Mouse (Mus musculus) midbrain, embryonic 16.5 days (tissue): ENCODE results near the gene Efcab2. TPM values are rescaled to one million over a fixed set of nuclear protein-coding genes. Genes with fewer than 3 reads are reported as not detected.

ENCODE experiments used
- ATAC-seq: fragments of 200-750 bp; cut with Nextera tagmentation; 2 replicates; pipeline ENCODE4 v1.8.0; 2017; ENCODE audit warnings: moderate TSS enrichment
- H3K27ac ChIP-seq: fragments of 300-500 bp; sonication (generic); 2 replicates; pipeline ENCODE4 v1.5.1; 2014; ENCODE audit warnings: mild to moderate bottlenecking, low read length, mixed read lengths
- H3K27me3 ChIP-seq: fragments of 300-500 bp; sonication (generic); 2 replicates; pipeline ENCODE4 v1.6.1; 2014; ENCODE audit warnings: low read depth, low read length, mixed read lengths; ENCODE audit not compliant: control insufficient read depth, insufficient read depth
- H3K36me3 ChIP-seq: fragments of 300-500 bp; sonication (generic); 2 replicates; pipeline ENCODE4 v1.6.1; 2014; ENCODE audit warnings: mild to moderate bottlenecking, low read length, moderate library complexity, mixed read lengths; ENCODE audit not compliant: control insufficient read depth, insufficient read depth
- H3K4me1 ChIP-seq: fragments of 300-500 bp; sonication (generic); 2 replicates; pipeline ENCODE4 v1.6.1; 2014; ENCODE audit warnings: mild to moderate bottlenecking, low read length, mixed read lengths; ENCODE audit not compliant: control insufficient read depth, insufficient read depth
- H3K4me2 ChIP-seq: fragments of 300-500 bp; sonication (generic); 2 replicates; pipeline ENCODE4 v1.6.1; 2014; ENCODE audit warnings: mild to moderate bottlenecking, low read length, mixed read lengths
- H3K4me3 ChIP-seq: fragments of 300-500 bp; sonication (generic); 2 replicates; pipeline ENCODE4 v1.5.1; 2014; ENCODE audit warnings: low read depth, mild to moderate bottlenecking, low read length, moderate library complexity, mixed read lengths
- H3K9ac ChIP-seq: fragments of 300-500 bp; sonication (generic); 2 replicates; pipeline ENCODE4 v1.6.1; 2014; ENCODE audit warnings: low read depth, low read length, mixed read lengths
- H3K9me3 ChIP-seq: fragments of 300-500 bp; sonication (generic); replicated peaks from 2 replicates; pipeline ENCODE4 v1.6.1; 2014; ENCODE audit warnings: mild to moderate bottlenecking, low read length, mixed read lengths; ENCODE audit not compliant: control insufficient read depth, poor library complexity, severe bottlenecking
- WGBS: fragments of 180-500 bp; shearing (Covaris S2); extraction: QIAGEN DNeasy Blood & Tissue Kit; methylation state at CpG from one replicate; pipeline ENCODE4 v1.1.7; 2014; 5-methylcytosine and 5-hydroxymethylcytosine counted together
- polyA plus RNA-seq: library from polyadenylated mRNA; unstranded; fragments of >200 nt; fragmentation: Nextera tagmentation; extraction: Ambion mirVana; gene quantifications from 2 replicates; pipeline ENCODE4 v1.2.1, GENCODE M21; 2015

The Efcab2 gene
- polyA plus RNA-seq, 1 experiment from 2014 or later: 11.8 TPM

DNA sequence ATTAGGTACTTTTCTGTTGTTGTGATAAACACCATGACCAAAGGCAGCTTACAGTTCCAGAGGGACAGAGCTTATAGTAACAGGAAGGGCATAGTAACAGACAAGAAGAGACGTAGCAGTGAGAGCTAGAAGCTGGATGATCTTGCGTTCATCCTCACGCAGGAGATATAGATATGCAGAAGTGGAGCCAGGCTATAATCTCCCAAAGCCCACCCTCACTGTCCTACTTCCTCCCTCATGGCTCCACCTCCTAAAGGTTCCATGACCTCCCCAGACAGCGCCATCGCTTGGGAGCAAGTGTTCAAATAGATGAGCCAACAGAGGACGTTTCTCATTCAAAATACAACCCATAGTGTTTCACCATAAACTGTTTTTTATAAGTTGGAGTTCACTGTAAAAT, 10.8 kb upstream of the Efcab2 start:
- no peak overlapping the region for H3K27ac ChIP-seq
- no peaks in the 10 kb centered on the region for H3K36me3 ChIP-seq
- no peaks in the 10 kb centered on the region for H3K9me3 ChIP-seq
- no peaks in the 10 kb centered on the region for H3K27me3 ChIP-seq
- H3K9ac ChIP-seq: no peak overlapping the region
- ATAC-seq: no peak
- H3K4me3 ChIP-seq: no peak overlapping the region
- 86% methylated on average over 6 of the region's 6 CpGs for WGBS
- no peaks in the 10 kb centered on the region for H3K4me1 ChIP-seq
- H3K4me2 ChIP-seq: no peak overlapping the region

DNA sequence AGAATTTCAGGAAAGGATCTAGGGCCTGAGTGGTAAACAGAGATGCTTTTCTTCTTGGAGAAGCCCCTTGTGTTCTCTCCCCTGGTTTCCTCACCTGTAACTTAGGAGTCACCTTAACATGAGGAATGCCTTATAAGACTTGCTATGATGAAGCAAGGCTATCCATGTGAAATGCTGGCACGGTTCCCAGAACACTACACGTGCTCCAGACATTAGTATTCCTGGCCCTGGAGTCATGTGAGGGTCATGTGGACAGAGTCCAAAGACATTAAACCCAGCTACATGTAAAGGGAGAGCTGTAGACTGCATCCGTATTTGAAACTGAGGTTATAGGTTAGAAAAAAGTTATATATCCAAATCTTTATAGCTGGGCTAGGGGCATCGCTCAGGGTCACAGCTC, 9.5 kb upstream of the Efcab2 start:
- no peaks in the 10 kb centered on the region for H3K27me3 ChIP-seq
- no peak overlapping the region for H3K4me2 ChIP-seq
- no peaks in the 10 kb centered on the region for H3K36me3 ChIP-seq
- no peak for ATAC-seq
- no peak overlapping the region for H3K4me3 ChIP-seq
- no peak overlapping the region for H3K9ac ChIP-seq
- H3K27ac ChIP-seq: no peak overlapping the region
- H3K9me3 ChIP-seq: no peaks in the 10 kb centered on the region
- WGBS: 83% methylated on average over 4 of the region's 4 CpGs
- no peaks in the 10 kb centered on the region for H3K4me1 ChIP-seq

DNA sequence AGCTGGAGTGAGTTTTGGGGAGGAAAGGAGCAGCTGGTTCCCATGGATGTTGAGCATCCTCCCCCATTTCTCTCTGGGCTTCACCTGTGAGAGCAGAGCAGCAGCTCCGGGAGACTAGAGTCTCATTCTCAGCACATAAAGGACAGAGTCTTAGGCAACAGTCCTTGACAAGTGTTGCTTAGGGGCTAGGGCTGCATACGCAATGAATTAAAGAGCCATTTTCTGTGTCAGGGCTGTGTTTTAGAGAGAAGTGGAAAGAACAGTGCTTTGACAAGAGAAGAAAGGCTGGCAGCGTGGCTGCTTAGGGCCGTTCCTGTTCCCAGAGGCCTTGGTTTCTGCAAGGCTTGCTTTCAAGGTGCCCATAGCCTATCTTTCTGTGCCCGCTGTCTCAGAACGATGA, 6.0 kb upstream of the Efcab2 start:
- peak overlapping the region; percentile 50; the same call in 1 of the 2 replicates for H3K27ac ChIP-seq
- no peak overlapping the region for H3K4me2 ChIP-seq
- no peaks in the 10 kb centered on the region for H3K36me3 ChIP-seq
- whole genome bisulfite sequencing: 71% methylated on average over 6 of the region's 6 CpGs
- 0 out of 2 replicates have a peak, but pooled peaks have one; percentile 48 for ATAC-seq
- no peaks in the 10 kb centered on the region for H3K27me3 ChIP-seq
- no peak overlapping the region for H3K9ac ChIP-seq
- no peak overlapping the region for H3K4me3 ChIP-seq
- no peaks in the 10 kb centered on the region for H3K9me3 ChIP-seq
- no peaks in the 10 kb centered on the region for H3K4me1 ChIP-seq

DNA sequence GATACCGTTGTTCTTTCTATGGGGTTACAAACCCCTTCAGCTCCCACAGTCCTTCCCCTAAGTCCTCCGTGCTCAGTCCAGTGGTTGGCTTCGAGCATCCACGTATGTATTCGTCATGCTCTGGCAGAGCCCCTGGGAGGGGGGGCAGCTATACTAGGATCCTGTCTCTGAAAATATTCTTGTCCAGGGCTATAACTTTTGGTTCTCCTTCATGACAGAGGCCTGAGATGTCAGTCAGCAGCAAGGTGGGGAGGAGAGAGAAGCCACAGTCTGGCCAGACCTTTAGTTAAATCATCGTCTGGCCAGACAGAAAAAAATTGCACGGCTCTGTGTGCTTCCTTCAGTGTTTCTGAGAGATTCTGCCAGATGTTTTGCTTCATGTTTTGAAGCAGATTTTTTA, 5.2 kb upstream of the Efcab2 start:
- no peaks in the 10 kb centered on the region for H3K4me1 ChIP-seq
- H3K9ac ChIP-seq: no peak overlapping the region
- H3K4me2 ChIP-seq: no peak overlapping the region
- H3K27me3 ChIP-seq: no peaks in the 10 kb centered on the region
- H3K9me3 ChIP-seq: no peaks in the 10 kb centered on the region
- 67% methylated on average over 7 of the region's 7 CpGs for WGBS
- H3K36me3 ChIP-seq: no peaks in the 10 kb centered on the region
- no peak for ATAC-seq
- no peak overlapping the region for H3K27ac ChIP-seq
- H3K4me3 ChIP-seq: no peak overlapping the region

DNA sequence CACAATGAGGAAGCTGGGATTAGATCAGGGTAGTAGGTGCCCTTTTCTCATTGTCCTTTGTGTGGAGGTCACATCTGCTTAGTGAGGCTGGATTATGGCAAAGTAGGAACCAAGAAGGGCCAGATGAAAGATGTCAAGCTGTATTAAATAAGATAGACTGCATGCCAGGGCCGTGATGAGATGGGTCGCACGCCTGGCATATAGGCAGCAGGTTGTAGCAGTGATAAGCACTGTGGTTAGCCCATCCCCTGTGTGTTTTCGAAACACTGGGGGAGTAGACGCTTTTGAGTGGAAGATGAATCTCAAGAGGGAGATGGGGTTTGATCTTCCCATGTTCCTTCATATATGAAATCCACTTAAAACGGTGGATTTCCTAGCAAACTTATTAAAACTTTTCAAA, 3.9 kb upstream of the Efcab2 start:
- no peak overlapping the region for H3K9ac ChIP-seq
- ATAC-seq: no peak
- H3K4me2 ChIP-seq: no peak overlapping the region
- no peak overlapping the region for H3K4me3 ChIP-seq
- H3K27ac ChIP-seq: no peak overlapping the region
- no peaks in the 10 kb centered on the region for H3K27me3 ChIP-seq
- 73% methylated on average over 6 of the region's 6 CpGs for WGBS
- no peaks in the 10 kb centered on the region for H3K9me3 ChIP-seq
- no peaks in the 10 kb centered on the region for H3K4me1 ChIP-seq
- no peaks in the 10 kb centered on the region for H3K36me3 ChIP-seq

DNA sequence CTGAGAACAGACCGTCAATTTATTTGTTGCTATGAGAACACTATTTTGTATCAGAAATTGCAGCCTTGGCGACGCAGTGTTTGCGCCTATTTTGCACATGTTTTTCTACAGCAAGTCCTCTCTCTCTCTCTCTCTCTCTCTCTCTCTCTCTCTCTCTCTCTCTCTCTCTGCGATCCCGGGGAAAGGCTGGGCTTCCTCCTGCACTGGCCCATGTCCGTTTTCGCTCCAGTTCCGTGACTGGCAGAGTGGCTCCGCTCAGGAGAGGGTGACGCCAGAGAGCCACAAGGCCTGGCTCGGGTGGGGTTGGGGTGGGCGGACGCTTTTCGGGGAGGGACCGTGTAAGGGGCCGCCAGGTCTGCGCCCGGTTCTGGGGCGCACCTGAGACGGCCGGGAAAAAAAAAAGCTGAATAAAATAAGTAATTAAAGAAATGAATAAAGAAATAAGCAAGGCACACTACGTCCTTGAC, 407 bp upstream of the Efcab2 start:
- WGBS: under 1% methylated on average over 23 of the region's 23 CpGs
- Histone ChIP-seq H3K4me2 (peak overlapping the region; percentile 71), H3K9me3 (no peaks in the 10 kb centered on the region), H3K36me3 (no peaks in the 10 kb centered on the region), H3K27ac (peak overlapping the region; percentile 100), H3K9ac (peak overlapping the region; percentile 99), H3K27me3 (no peaks in the 10 kb centered on the region), H3K4me1 (no peaks in the 10 kb centered on the region), H3K4me3 (peak overlapping the region; percentile 76)
- peak; percentile 92 for ATAC-seq

DNA sequence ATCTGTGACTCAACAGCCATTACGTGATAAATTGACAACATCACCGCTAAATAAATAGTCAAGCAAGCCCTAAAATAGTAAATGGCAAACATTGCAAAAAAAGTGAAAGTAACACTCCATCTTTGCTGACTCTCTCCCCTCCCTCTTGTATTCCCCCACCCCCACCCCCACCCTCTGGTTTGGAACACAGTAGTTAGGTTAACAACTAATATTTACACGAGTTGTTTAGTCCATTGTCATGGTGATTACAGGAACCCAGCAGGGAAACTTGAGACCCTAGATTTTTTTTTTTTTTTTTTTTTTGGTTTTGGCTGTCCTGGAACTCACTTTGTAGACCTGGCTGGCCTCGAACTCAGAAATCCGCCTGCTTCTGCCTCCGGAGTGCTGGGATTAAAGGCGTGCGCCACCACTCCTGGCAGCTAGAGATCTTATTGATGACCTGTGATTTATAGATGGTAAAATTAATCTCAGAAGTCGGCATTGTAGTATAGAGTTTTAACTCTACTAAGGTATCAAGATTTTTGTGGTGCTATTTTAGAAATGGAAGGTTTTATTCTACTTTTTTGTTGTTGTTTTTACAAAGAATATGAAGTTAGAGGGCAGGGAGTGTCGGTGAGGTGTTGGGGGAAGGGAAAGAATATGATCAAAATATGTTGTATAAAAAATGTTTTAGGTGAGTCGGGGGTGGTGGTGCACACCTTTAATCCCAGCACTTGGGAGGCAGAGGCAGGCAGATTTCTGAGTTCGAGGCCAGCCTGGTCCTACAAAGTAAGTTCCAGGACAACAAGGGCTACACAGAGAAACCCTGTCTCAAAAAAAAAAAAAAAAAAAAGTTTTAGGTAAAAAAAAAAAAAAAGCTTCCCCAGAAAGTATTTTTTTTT, 1.1 kb downstream of the Efcab2 start:
- Histone ChIP-seq H3K9me3 (no peaks in the 10 kb centered on the region), H3K4me3 (peak overlapping the region; percentile 76), H3K4me1 (no peaks in the 10 kb centered on the region), H3K27ac (peak overlapping the region; percentile 100), H3K9ac (peak overlapping the region; percentile 99), H3K27me3 (no peaks in the 10 kb centered on the region), H3K36me3 (no peaks in the 10 kb centered on the region), H3K4me2 (peak overlapping the region; percentile 71)
- no peak for ATAC-seq
- 62% methylated on average over 12 of the region's 12 CpGs for WGBS

DNA sequence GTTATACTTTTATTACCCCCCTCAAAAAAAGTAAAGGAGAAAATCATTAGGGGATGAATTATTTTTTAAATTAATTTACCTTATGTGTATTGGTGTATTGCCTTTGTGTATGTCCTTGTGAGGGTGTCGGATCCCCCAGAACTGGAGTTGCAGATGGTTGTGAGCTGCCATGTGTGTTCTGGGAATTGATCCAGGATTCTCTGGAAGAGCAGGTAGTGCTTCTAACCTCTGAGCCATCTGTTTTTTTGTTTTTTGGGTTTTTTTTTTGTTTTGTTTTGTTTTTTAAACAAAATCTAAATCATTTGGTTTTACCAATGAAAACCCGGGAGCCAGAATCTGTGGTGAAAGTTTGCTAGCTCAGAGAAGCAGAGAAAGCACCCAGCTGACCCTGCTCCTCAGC, 1.8 kb downstream of the Efcab2 start:
- no peaks in the 10 kb centered on the region for H3K9me3 ChIP-seq
- WGBS: 71% methylated on average over 2 of the region's 2 CpGs
- H3K4me1 ChIP-seq: no peaks in the 10 kb centered on the region
- no peaks in the 10 kb centered on the region for H3K27me3 ChIP-seq
- no peak overlapping the region for H3K4me3 ChIP-seq
- H3K27ac ChIP-seq: no peak overlapping the region
- H3K9ac ChIP-seq: no peak overlapping the region
- H3K36me3 ChIP-seq: no peaks in the 10 kb centered on the region
- ATAC-seq: no peak
- no peak overlapping the region for H3K4me2 ChIP-seq

DNA sequence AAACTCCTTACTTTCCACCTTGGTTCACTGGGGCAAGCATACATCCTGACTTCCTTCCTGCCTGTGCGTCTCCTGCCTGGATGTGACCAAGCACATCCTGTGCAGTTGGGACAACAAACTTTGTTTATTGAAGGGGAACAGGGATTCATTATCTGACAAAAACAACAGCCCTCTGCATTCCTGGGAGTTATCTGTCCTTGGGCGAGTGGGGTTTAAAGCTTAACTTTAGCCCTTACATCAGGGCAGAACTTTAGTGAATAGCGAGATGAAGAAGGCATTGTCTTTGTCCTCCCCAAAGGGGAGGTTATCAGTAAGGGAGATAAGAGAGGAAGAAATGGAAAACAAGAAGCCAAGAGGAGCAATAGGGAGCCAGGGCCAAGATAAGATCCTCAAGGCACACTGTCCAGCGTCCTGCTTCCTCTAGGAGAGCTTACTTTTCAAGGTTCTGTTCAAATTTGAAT, 3.0 kb downstream of the Efcab2 start:
- H3K4me1 ChIP-seq: no peaks in the 10 kb centered on the region
- H3K4me3 ChIP-seq: no peak overlapping the region
- H3K27ac ChIP-seq: no peak overlapping the region
- ATAC-seq: no peak
- H3K9ac ChIP-seq: no peak overlapping the region
- H3K4me2 ChIP-seq: no peak overlapping the region
- H3K27me3 ChIP-seq: no peaks in the 10 kb centered on the region
- no peaks in the 10 kb centered on the region for H3K9me3 ChIP-seq
- no peaks in the 10 kb centered on the region for H3K36me3 ChIP-seq
- WGBS: 70% methylated on average over 4 of the region's 4 CpGs
